Mouse (Mus musculus) lung, embryonic 15.5 days (tissue): ENCODE measurements around the gene Msi2. TPM values are rescaled to one million over a fixed set of nuclear protein-coding genes. Genes with fewer than 3 reads are reported as not detected.

ENCODE experiments used
- ATAC-seq: fragments of 200-750 bp; cut with Nextera tagmentation; 2 replicates; pipeline ENCODE4 v1.8.0; 2017; ENCODE audit warnings: moderate number of reproducible peaks, borderline replicate concordance; ENCODE audit not compliant: low FRiP score, low TSS enrichment; ENCODE audit errors: extremely low read depth
- H3K27ac ChIP-seq: fragments of 300-500 bp; sonication (generic); 2 replicates; pipeline ENCODE4 v1.5.1; 2015; ENCODE audit warnings: moderate library complexity, mild to moderate bottlenecking, inconsistent platforms
- H3K27me3 ChIP-seq: fragments of 300-500 bp; sonication (generic); 2 replicates; pipeline ENCODE4 v1.6.1; 2015; ENCODE audit warnings: inconsistent platforms
- H3K36me3 ChIP-seq: fragments of 300-500 bp; sonication (generic); 2 replicates; pipeline ENCODE4 v1.6.1; 2015; ENCODE audit warnings: inconsistent platforms
- H3K4me1 ChIP-seq: fragments of 300-500 bp; sonication (generic); 2 replicates; pipeline ENCODE4 v1.6.1; 2015; ENCODE audit warnings: inconsistent platforms
- H3K4me2 ChIP-seq: fragments of 300-500 bp; sonication (generic); 2 replicates; pipeline ENCODE4 v1.6.1; 2015; ENCODE audit warnings: inconsistent platforms, mild to moderate bottlenecking, moderate library complexity
- H3K4me3 ChIP-seq: fragments of 300-500 bp; sonication (generic); 2 replicates; pipeline ENCODE4 v1.5.1; 2015; ENCODE audit warnings: mild to moderate bottlenecking, inconsistent platforms
- H3K9ac ChIP-seq: fragments of 300-500 bp; sonication (generic); 2 replicates; pipeline ENCODE4 v1.6.1; 2015; ENCODE audit warnings: inconsistent platforms
- H3K9me3 ChIP-seq: fragments of 300-500 bp; sonication (generic); 2 replicates; pipeline ENCODE4 v1.6.1; 2016; ENCODE audit warnings: inconsistent platforms
- WGBS: fragments of 180-500 bp; shearing (Covaris S2); methylation state at CpG from one replicate; pipeline ENCODE4 v1.1.7; 2015; 5-methylcytosine and 5-hydroxymethylcytosine counted together
- polyA plus RNA-seq: library from polyadenylated mRNA; unstranded; fragments of >200 nt; fragmentation: Nextera tagmentation; extraction: Ambion mirVana; gene quantifications from 2 replicates; pipeline ENCODE4 v1.2.1, GENCODE M21; 2015

Msi2 gene
- polyA plus RNA-seq, 1 experiment from 2014 or later, result 13.8 TPM

DNA sequence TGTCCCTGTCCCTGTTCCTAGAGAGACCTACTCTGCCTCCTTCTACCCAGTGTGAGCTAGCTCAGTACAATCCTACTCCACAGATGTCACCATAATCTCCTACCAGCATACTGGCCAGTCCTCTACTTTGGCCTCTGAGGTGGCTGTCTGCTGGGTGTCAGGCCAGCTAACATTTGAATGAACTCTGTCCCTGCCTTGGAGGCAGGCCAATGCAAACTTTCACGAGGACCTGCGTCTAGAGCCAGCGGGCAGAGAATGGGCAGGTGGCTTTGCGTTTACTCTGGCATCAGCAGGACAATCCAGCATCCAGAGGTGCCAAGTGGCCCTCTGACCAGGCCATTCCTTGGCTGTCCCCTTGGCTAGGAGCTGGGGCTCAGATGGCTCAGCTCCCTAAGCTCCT is 331.4 kb downstream of the Msi2 start:
- no peaks in the 10 kb centered on the region; the same call in 1 of the 2 replicates for H3K36me3 ChIP-seq
- H3K4me1 ChIP-seq, result peaks cover 9% of the 10 kb centered on the region; the same call in 1 of the 2 replicates
- H3K27ac ChIP-seq, result no peak overlapping the region
- H3K9me3 ChIP-seq, result no peaks in the 10 kb centered on the region
- H3K4me2 ChIP-seq, result no peak overlapping the region
- ATAC-seq, result no peak
- no peak overlapping the region for H3K4me3 ChIP-seq
- H3K9ac ChIP-seq, result no peak overlapping the region
- WGBS, result 66% methylated on average over 4 of the region's 4 CpGs
- no peaks in the 10 kb centered on the region for H3K27me3 ChIP-seq

DNA sequence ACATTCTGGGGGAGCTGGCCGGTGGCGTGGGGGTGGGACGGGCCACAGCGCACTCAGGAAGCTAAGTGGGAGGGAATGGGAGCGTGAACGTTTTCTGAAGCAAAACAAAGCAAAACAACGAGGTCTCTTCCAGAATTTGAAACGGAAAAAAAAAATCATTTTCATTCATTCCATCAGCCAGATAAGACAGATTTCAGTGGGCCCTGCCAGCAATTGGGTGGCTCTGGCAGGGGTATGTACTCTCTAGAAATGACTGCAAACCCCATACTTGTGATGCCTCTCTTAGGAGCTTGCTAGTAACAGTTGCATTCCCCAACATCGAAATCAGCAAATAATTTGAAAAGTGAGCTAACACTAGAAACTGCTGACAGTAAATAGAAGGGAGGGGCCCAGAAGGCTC is 335.9 kb downstream of the Msi2 start:
- Histone ChIP-seq H3K36me3 (no peaks in the 10 kb centered on the region; the same call in 1 of the 2 replicates), H3K9ac (no peak overlapping the region), H3K9me3 (no peaks in the 10 kb centered on the region), H3K27me3 (no peaks in the 10 kb centered on the region), H3K27ac (no peak overlapping the region), H3K4me3 (no peak overlapping the region), H3K4me2 (no peak overlapping the region), H3K4me1 (peaks cover 9% of the 10 kb centered on the region; the same call in 1 of the 2 replicates)
- 56% methylated on average over 9 of the region's 9 CpGs for WGBS
- no peak for ATAC-seq

DNA sequence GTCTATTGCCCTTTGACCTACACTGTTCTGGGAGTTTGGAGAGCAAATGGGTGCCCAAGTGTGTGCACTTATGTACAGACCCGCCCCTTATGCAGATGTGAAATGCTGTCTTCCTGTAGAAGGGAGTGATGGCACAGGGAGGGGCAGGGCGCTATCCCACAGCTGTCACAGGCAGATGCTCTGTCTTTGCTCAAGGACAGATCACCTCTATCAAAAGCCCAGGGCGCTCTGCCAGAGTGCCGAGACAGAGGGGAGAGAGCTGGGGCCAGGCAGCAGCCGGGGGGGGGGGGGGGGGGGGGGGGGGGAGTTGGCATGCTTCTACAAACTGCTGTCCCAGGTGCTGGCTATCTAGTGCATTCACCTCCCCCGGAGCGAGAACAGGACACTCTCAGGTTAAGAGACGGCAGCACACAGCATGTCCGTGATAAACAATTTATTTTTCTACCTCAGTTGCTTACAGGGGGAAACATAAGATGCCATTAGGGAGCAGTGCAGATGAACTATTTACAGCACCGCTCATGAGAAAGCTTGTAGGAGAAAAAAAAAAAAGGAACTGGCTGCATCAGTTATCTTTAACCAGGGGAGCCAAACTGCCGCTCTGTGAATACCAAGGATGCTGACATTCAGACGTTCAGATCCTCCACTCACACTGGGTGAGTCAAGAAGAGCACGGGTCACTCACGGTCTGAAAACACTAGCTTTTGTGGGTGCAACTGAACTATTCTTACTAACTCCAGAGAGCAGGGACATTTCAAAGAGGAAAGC is 337.0 kb downstream of the Msi2 start:
- no peak for ATAC-seq
- no peak overlapping the region for H3K4me3 ChIP-seq
- 49% methylated on average over 11 of the region's 14 CpGs for WGBS
- no peak overlapping the region for H3K4me2 ChIP-seq
- H3K9ac ChIP-seq, result no peak overlapping the region
- no peaks in the 10 kb centered on the region for H3K27me3 ChIP-seq
- H3K4me1 ChIP-seq, result peaks cover 9% of the 10 kb centered on the region; the same call in 1 of the 2 replicates
- H3K9me3 ChIP-seq, result no peaks in the 10 kb centered on the region
- H3K27ac ChIP-seq, result no peak overlapping the region
- no peaks in the 10 kb centered on the region; the same call in 1 of the 2 replicates for H3K36me3 ChIP-seq

DNA sequence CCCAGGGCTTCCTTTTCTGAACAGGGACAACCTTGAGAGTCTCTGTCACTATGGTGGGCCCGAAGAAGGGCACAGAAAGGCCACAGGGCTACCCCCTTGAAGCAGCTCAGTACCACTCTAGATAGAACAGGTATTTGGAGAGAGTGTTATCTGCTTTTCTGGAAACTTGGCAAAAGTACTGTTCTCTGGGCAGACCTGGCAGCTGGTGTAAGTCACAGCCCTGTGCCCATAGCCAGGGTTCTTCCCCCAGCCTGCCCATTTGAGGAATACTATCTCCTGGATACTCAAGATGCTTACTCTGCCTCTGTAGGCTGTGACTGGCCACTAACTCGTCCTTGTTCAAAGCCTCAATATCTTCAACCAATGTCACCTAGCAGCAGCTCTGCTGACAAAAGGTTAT is 338.7 kb downstream of the Msi2 start:
- H3K27me3 ChIP-seq, result no peaks in the 10 kb centered on the region
- no peaks in the 10 kb centered on the region for H3K36me3 ChIP-seq
- ATAC-seq, result no peak
- H3K27ac ChIP-seq, result no peak overlapping the region
- H3K4me1 ChIP-seq, result peaks cover 9% of the 10 kb centered on the region; the same call in 1 of the 2 replicates
- H3K4me2 ChIP-seq, result no peak overlapping the region
- no peak overlapping the region for H3K4me3 ChIP-seq
- no peaks in the 10 kb centered on the region for H3K9me3 ChIP-seq
- no peak overlapping the region for H3K9ac ChIP-seq
- WGBS, result 68% methylated on average over 2 of the region's 2 CpGs

DNA sequence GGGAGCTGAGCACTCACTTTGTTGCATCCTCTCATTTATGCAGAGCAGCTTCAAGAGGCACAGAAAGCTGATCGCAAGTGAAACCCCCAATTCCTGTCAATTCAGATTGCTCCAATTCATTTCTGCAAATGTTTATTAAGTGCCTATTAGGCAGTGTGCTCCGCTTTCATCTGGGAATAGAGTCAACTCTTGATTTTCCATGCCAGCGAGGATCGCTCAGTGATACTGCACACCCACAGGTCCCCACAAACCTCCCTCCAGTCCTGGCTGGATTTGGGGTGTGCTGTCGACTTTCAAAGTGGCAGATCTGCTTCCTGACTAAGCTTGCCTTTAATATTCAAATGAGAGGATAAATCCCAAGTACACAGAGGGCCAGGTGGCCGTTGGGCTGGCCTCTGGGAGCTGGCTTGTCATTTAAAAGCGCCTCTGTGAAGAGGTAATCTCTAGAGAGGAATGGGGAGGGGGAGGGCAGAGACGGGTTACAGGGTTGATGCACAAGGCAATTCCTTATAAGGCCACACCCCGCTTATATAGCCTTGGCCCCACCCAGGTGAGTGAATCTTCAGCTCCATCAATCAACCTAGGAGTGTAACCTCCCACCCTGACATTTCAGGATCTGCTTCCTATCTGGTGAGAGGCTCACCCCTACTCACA is 339.5 kb downstream of the Msi2 start:
- Histone ChIP-seq H3K9ac (no peak overlapping the region), H3K4me3 (no peak overlapping the region), H3K27ac (no peak overlapping the region), H3K4me1 (peaks cover 9% of the 10 kb centered on the region; the same call in 1 of the 2 replicates), H3K4me2 (no peak overlapping the region), H3K9me3 (no peaks in the 10 kb centered on the region), H3K27me3 (no peaks in the 10 kb centered on the region), H3K36me3 (no peaks in the 10 kb centered on the region)
- 62% methylated on average over 9 of the region's 9 CpGs for WGBS
- no peak for ATAC-seq

DNA sequence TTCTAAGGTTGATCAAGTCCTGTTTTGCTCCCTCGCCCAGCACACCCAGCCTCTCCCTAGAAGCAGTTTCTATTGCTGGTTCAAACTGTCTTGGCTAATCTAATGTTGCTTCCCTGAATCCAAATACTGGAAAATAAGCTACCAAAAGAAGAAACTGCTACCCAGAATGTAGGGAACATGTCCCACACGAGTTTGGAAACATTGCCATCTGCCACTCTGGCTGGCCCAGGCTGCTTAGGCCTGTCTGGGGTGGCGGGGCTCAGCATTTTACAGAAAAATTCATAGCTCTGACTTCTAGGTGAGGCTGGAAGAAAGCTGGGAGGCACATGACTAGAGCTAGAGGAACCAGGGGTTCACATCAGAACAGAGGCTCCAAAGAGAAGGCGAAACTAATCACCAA is 345.7 kb downstream of the Msi2 start:
- no peak overlapping the region for H3K4me2 ChIP-seq
- H3K9me3 ChIP-seq, result no peaks in the 10 kb centered on the region
- 78% methylated on average over 4 of the region's 4 CpGs for whole genome bisulfite sequencing
- H3K4me3 ChIP-seq, result no peak overlapping the region
- H3K27me3 ChIP-seq, result no peaks in the 10 kb centered on the region
- no peak for ATAC-seq
- H3K4me1 ChIP-seq, result no peaks in the 10 kb centered on the region
- H3K27ac ChIP-seq, result no peak overlapping the region
- no peak overlapping the region for H3K9ac ChIP-seq
- no peaks in the 10 kb centered on the region for H3K36me3 ChIP-seq

DNA sequence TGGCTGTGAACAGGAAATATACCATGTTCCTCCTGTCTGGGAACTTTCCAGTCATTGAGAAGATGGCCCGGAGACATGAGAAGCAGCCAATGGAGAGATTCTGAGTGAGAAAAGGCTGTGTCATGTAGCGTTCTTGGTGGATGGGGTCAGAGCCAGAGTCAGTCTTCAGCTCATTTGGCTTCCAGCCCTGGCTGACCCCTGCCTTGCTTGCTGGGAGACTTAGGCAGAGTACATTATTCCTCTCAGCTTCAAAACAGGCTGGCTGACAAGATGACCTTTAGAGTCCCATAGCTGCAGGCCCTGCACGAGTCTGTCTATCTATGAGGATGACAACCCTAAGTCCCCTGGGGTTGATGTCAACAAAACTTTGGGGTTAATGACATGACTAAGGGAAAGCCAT is 348.4 kb downstream of the Msi2 start:
- no peaks in the 10 kb centered on the region for H3K9me3 ChIP-seq
- H3K27ac ChIP-seq, result no peak overlapping the region
- no peak for ATAC-seq
- H3K4me3 ChIP-seq, result no peak overlapping the region
- H3K9ac ChIP-seq, result no peak overlapping the region
- H3K27me3 ChIP-seq, result no peaks in the 10 kb centered on the region
- H3K4me2 ChIP-seq, result no peak overlapping the region
- no peaks in the 10 kb centered on the region for H3K4me1 ChIP-seq
- 0 out of 2 replicates have a peak, but pooled peaks cover 2% of the 10 kb centered on the region for H3K36me3 ChIP-seq
- WGBS, result 52% methylated on average over 3 of the region's 3 CpGs

DNA sequence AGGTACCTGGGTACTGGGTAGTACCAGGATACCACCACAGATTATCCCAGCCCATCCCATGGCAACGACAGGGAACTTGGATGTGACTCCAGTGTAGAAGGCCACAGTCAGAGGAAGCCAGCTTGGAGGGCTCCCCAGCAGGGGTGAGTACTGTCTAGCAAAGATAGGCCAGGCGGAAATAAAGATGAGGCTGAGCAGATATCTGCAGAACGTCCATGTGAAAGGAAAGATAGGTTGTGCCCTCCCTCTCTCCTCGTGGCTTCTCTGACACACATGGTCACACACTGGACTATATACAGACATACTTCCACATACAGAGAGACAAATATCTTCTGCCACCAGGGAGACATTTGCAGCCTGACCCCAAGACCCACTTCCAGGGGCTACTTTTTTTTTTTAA is 350.8 kb downstream of the Msi2 start:
- H3K27ac ChIP-seq, result no peak overlapping the region
- no peak for ATAC-seq
- no peaks in the 10 kb centered on the region for H3K9me3 ChIP-seq
- no peak overlapping the region for H3K9ac ChIP-seq
- 84% methylated on average over 4 of the region's 4 CpGs for WGBS
- no peaks in the 10 kb centered on the region for H3K27me3 ChIP-seq
- H3K4me1 ChIP-seq, result peaks cover 10% of the 10 kb centered on the region; the same call in 1 of the 2 replicates
- H3K4me2 ChIP-seq, result no peak overlapping the region
- H3K4me3 ChIP-seq, result no peak overlapping the region
- 0 out of 2 replicates have a peak, but pooled peaks cover 2% of the 10 kb centered on the region for H3K36me3 ChIP-seq

DNA sequence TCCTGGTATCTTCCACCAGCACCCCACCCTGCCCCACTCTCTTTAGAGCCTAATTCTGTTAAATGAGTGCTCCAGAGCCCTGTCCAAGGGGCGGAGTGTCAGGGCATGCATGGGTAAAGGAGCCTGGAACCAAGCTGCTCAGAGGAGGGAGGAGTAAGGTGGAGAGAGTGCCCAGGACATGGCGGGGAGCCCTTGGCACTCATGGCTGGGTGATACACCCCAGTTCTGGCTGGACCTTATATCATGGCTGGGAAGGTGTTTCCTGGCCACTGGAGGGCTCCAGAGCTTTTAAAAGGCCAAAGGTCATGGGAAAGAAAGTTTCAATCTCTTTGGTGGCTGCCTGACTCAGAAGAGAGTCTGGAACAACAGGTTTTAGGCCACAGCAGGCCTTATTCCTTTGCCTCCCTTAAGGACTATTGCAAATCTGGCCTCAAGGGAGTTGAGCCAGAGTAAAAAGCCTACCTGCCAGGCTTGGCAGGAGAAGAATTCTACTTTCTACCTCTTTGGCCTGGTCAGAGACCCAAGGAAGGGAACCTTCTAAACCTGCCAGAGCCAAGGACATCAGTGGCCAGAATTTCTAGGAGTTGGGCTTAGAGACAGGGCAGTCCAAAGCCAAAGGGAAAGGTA is 352.3 kb downstream of the Msi2 start:
- Histone ChIP-seq H3K27me3 (no peaks in the 10 kb centered on the region), H3K4me2 (no peak overlapping the region), H3K9ac (no peak overlapping the region), H3K4me3 (no peak overlapping the region), H3K4me1 (peaks cover 10% of the 10 kb centered on the region; the same call in 1 of the 2 replicates), H3K9me3 (no peaks in the 10 kb centered on the region), H3K27ac (no peak overlapping the region), H3K36me3 (0 out of 2 replicates have a peak, but pooled peaks cover 2% of the 10 kb centered on the region)
- no peak for ATAC-seq
- WGBS, result 85% methylated on average over 2 of the region's 2 CpGs

DNA sequence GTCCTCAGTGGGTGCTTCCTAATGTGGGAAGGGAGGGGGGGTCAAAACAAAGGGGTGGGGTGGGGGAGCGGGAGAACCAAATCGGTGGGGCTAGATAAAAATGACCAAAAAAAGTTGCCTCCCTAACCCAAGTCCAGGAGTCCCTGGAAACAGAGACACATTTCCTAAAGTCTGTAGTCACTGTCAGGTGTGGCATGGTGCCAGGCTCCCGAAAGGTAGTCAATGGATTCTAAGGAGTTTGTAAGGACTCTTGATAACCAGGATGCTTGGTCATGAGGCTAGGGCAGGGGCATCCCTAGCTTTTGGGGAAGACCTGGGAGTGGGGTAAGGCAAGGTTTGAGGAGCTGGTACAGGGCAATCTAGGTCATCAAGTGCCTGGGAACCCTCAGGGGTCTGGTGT is 354.1 kb downstream of the Msi2 start:
- no peak for ATAC-seq
- no peak overlapping the region for H3K9ac ChIP-seq
- 0 out of 2 replicates have a peak, but pooled peaks cover 2% of the 10 kb centered on the region for H3K36me3 ChIP-seq
- no peak overlapping the region for H3K4me3 ChIP-seq
- H3K27ac ChIP-seq, result no peak overlapping the region
- no peaks in the 10 kb centered on the region for H3K9me3 ChIP-seq
- peak overlapping the region; percentile 38; the same call in 1 of the 2 replicates for H3K4me2 ChIP-seq
- WGBS, result 77% methylated on average over 3 of the region's 3 CpGs
- H3K4me1 ChIP-seq, result peaks cover 10% of the 10 kb centered on the region; the same call in 1 of the 2 replicates
- H3K27me3 ChIP-seq, result no peaks in the 10 kb centered on the region

DNA sequence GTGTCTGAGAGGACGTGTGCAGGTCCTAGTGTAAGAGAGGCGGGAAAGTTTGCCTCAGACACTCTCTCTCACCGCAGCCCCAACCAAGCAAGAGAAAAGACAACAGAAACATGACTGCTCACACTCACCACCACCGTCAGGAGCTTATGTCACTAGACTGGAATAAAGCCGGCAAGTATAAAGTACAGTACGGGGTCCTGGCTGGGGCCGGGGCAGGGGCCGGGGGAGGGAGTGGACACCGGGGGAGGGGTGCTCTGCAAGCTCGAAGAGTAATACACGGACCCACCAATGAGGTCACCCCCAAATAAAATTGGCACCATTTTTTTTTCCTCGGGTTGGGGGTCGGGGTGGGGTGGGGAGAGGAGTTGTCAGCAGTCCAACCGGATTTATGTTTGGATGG is 354.8 kb downstream of the Msi2 start:
- Histone ChIP-seq H3K27me3 (no peaks in the 10 kb centered on the region), H3K27ac (no peak overlapping the region), H3K9me3 (no peaks in the 10 kb centered on the region), H3K9ac (no peak overlapping the region), H3K4me1 (peaks cover 10% of the 10 kb centered on the region; the same call in 1 of the 2 replicates), H3K4me2 (peak overlapping the region; percentile 38; the same call in 1 of the 2 replicates), H3K4me3 (no peak overlapping the region), H3K36me3 (0 out of 2 replicates have a peak, but pooled peaks cover 2% of the 10 kb centered on the region)
- WGBS, result 43% methylated on average over 14 of the region's 14 CpGs
- no peak for ATAC-seq

DNA sequence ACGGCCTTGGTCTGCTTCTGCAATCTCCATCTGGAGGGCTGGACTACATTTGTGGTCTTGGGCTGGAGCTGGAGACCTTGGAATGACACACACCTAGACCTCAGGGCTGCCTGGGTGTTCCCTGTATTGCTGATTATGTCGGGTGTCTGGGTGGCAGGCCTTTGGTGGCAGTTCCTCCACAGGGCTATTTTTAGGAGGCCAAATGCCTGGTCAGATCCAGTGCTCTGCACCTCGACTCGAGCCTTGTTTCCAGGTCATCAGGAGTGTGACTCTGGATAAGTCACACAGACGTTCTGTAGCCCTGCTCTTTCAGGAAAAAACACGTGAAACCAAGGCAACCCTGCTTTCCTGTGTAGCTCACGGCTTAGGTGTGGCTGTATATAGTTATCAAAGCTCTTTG is 358.6 kb downstream of the Msi2 start:
- Histone ChIP-seq H3K4me3 (no peak overlapping the region), H3K9ac (no peak overlapping the region), H3K9me3 (no peaks in the 10 kb centered on the region), H3K27me3 (no peaks in the 10 kb centered on the region), H3K4me1 (peaks cover 29% of the 10 kb centered on the region), H3K36me3 (no peaks in the 10 kb centered on the region), H3K4me2 (no peak overlapping the region), H3K27ac (no peak overlapping the region)
- 75% methylated on average over 7 of the region's 7 CpGs for WGBS
- ATAC-seq, result no peak
